Mouse (Mus musculus): ENCODE results near the gene Cfap299.
"Not testable (repeated sequence)": the region's sequence is repeated elsewhere in the genome, so short reads cannot be mapped to it uniquely, and the experiment has no call there.

The Cfap299 gene

DNA sequence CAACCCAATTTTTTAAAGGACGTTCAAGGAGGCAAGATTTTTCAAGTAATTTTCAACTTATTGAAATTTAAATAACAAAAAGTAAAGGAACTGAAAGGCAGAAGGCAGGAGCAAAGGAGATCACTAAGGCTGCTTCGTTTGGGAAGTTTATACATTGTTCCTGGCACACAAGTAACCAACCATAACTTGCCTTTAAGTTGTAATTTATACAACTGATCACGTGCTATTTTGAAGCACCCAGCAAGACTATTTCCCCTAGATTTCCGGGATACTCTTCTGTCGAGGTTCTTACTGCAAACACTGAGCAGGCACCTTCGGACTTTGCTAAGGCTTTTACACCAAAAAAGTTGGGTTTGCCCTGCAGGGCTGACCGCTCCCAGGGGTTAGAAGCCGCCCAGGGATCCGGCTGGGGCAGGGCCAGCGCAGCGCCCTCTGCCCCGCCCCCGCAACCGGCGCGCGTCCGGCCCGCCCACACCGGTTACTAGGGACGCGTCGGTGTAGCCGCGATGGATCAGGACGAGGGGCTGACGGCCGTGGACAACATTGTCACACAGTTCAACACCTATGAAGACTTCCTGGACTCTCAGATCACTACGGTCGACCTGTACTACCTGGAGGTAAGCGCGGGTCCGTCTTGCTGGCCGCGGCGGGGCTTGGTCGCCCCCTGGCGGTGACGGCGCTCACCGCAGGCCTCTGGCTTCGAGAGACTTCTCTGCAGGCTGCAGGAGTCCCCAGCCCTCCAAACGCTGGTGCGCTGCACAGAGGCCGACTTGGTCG lies at the start of gene Cfap299:
Cfap299 (plus strand) TSS at position 457 of the 777 bp plus-strand sequence.
- in situ Hi-C loops (cut with MseI, MboI): loop anchor here in 1 of 2 experiments (10.0 kb wide), 1 partner anchor 144 kb away; no protein-coding TSS in a partner anchor

DNA sequence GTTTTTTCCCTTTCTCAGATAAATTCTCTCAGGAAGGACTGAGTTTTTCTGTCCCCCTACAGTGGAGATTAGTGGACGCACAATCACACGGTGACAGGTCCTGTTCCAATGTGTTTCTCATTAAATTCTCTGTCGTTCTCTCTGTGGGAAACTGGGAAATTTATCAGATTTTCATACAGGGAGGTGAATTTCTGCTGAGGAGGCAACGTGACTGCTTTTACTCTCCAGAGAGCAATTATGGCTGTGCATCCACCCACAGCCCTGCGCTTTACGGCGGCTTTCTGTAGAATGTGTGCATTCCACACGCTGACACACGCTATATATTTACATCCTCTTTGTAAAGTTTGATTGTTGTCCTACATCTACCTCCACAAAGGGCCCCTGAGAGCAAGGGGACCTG lies 47.1 kb upstream of the Cfap299 start:
- in situ Hi-C loops (cut with MseI, MboI): no loop called here

DNA sequence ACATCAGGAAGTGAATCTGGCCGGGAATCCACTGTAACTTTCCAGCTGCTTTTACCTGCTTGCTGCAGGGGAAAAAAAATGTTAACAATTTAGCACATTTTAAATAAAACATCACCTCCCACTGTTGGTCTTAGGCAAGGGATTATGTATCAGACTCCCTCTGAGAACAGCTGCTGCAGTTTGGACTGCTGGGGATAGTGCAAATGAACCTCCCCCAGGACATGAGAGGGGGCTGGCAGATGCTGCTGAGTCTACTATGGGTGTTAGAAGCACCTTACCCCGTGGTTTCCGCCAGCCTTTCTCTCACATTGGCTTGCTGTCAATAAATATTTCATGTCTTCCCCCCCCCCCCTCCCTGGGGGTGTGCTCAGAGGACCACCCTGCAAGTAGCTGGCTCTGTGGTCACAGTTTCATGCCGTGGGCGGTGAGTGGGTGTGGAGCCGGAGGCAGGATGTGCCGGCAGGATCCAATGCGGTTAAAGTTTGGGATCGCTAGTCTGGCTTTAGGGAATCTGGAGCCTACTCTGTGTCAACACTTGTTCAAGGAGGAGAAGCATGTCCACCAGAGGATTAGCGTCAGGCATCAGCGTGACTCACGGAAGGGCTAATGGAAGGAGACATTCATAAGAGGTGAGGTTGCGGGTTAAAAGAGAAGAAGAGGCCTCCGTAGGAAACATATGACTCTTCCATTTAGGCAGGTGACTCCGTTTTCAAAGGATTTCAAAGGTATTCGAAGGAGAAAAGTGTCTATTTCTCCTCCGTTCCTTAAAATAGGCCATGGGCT lies 45.2 kb upstream of the Cfap299 start:
- in situ Hi-C loops (cut with MseI, MboI): no loop called here

DNA sequence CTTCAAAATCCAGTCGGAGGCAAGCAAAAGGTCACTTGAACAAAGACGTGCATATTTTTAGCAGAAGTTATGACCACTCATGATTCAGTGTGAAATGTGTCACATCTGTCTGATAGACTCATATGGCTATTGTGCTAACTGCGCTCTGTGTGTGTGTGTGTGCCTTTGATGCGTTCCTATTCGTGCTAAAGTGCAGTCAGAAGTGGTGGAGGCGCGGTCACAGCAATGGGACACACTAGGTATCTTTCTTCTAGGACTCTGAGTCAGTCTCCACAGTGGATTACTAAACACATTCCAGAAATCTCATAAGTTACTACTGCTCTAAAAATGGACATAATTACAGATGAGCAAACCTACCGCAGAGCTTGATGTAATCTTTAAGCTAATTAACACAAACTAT lies 38.5 kb upstream of the Cfap299 start:
- in situ Hi-C loops (cut with MseI, MboI): no loop called here

DNA sequence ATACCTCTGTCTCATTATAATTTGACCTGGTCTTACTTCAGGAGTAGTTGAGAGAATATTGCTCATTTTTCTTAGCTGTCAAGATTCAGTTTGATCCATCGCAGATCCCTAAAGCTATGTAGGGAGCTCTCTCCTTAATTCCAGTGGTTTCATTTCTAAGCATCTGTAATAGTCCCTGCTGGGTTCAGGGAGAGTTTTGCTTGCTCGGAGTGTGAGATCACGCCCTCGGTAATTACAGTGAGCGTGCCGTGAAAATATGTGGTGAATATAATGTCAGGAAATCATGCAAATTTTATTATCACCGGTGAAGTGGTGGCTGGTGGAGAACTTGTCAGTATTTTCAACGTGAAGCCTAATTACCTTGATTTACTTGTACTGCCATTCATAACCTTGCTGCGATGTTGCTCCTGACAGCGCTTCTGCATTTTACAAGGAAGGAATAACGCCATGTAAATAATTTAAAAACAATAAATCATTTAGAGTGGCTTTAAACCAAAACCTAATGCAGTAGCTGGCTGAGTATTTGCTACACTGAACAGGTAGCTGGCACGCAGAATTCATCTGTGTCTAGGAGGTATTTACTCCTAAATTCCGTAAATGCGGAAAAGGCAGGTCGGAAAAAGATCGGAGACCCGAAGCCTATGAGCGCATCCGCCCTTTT lies 36.6 kb upstream of the Cfap299 start:
- in situ Hi-C loops (cut with MseI, MboI): no loop called here

DNA sequence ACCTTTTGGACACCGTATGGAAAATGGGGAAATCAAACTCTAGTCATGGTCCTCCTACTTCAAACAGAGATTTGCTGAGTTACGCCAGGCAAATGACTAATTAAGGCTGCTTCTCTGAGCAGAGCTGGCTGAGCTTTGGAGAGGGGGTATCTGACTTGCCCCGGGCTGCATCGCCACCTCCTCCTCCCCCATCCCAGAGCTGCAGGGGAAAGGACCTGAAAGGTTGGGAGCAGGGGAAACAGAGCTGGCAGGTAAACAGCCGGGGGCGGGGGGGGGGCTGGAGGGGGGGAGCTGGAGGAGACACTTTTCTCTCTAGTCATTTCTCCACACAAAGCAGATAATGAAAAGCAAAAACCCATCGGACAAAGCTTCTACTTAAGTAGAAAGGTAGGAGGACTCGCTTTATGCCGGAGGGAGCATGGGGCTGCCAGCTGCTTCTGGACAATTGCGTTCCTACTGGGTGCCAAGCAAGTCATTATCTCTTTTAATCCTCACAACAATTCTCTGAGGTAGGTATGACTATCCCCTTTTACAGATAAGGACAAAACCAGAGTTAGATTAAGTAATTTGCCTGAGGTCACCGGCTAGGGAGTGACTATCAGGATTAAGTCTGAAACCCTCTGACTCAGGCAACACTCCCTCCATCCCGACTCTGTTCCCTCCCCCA lies 35.9 kb upstream of the Cfap299 start:
- in situ Hi-C loops (cut with MseI, MboI): no loop called here

DNA sequence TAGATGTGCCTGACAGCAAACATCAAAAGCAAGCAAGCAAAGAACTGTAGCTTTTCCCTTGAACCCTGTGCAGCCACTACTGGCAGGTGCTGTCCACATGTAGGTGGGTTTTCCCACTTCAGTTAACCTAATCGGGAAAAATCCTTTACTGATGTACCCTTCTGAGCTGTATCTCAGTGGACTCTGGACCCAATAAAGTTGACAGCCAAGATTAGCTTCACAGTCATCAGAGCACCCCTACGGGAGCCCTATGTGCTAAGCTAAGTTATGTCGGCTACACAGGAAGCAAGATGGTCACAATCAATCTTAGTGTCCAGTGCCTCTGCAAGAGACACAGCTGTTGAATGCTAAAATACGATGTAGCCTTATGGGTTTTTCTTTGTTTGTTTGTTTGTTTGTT lies 29.0 kb upstream of the Cfap299 start:
- in situ Hi-C loops (cut with MseI, MboI): no loop called here

DNA sequence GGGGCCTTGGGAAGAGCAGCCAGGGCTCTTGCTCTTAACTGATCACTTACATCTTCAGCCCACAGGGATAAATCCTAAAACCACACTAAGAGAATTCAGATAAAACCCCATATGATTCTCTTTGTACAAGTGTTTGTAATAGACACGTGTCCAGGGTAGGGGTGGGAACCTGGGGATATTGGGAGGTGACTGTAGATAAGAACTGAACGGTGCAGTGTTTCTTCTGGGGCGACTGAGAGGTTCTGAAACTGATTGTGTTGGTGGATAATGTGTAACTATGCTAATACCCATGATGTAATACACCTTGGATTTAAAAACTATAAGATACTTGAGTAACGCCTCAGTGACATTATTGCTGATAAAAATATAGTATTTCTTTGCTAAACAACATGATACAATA lies 23.4 kb upstream of the Cfap299 start:
- in situ Hi-C loops (cut with MseI, MboI): no loop called here

DNA sequence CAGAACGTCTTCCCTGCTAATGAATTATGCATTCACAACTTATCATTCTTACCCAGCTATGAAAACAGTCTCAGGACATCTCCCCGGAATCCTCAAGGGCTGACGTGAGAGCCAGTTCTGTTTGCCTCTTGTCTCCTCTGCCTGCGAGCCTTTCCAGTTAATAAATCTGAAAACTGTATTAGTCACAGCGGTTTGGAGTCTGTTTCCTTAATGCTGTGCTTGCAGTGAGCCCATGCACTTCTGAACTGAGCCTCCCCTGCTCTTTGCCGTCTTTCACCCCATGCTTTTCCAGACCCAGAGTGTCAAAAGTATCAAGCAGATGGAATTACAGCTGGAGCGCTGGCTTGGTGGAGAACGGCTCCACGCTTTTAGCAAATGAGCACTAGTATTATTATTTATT lies 22.6 kb upstream of the Cfap299 start:
- in situ Hi-C loops (cut with MseI, MboI): no loop called here

DNA sequence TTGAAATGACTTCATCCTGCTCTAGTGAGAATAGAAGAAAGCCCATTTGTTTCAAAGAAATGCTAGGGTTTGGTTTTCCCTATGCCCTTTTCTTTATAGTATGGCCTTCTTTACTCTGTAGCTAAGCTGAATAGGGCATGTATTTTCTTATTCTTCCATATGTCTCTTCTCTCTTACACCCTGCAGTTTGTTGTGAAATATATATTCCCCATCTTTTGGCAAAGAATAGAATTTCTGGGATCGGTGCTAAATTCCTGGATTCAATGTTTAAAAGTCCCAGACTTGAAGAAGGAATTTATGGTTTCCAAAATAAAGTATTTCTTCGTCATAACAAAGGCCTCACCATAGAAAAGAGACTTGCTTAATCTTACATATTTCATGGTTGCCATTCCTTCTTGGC lies 2.5 kb upstream of the Cfap299 start:
- in situ Hi-C loops (cut with MseI, MboI): loop anchor here in 1 of 2 experiments (10.0 kb wide), 1 partner anchor 142 kb away; no protein-coding TSS in a partner anchor

DNA sequence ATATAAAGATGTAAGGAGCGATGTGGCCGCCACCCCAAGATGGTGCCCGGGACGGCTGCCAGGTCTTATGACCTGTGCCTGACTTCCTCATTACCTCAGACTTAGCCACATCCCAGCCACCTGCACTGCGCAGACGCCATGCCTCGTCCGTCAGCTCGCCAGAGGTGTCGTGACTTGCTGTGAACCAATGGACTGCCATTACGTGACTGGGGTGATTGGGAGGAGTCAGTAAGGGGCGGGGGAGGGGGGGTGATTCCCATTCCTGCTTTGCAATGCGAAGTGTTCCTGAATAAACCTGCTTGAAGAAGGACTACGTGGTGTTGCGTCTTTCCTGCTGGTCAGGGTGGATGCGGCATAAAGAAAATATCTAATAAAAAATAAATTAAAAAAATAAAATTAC lies 14.6 kb downstream of the Cfap299 start:
- in situ Hi-C loops (cut with MseI, MboI): not testable (repeated sequence)

DNA sequence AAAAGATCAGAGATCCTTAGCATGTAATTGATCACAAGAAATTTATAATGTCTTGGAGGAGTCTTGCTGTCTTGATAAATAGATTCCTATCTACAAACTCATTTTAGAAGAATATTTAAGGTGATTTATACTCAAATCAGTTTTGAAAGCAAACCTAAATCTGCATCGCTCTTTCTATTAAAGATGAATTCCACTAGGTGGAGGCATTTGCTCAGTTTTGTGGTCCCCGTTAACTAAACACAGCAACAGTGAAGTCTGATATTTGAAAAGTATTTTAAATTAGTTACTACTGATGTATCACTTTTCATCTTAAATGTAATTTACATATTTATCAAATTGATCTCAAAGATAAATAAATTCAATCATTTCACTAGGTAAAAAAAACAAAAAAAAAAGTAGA lies 15.5 kb downstream of the Cfap299 start:
- in situ Hi-C loops (cut with MseI, MboI): no loop called here

DNA sequence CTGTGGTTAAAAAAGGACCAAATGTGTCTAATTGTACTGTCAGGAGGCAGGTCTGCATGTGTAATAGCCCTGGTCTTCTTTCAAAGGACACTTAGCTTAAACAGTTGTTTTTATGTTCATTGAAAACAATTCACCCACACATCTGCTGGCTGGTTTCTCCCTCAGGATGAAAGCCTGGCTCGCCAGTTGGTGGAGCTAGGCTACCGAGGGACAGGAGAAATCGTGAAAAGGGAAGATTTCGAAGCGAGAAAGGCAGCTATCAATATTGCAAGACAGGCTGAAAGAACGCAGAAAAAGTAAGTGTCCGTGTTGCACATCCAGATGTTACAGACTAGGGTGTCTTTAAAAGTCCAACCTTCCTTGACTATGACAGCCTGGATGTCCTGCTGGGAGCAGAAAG lies 17.0 kb downstream of the Cfap299 start:
- in situ Hi-C loops (cut with MseI, MboI): no loop called here

DNA sequence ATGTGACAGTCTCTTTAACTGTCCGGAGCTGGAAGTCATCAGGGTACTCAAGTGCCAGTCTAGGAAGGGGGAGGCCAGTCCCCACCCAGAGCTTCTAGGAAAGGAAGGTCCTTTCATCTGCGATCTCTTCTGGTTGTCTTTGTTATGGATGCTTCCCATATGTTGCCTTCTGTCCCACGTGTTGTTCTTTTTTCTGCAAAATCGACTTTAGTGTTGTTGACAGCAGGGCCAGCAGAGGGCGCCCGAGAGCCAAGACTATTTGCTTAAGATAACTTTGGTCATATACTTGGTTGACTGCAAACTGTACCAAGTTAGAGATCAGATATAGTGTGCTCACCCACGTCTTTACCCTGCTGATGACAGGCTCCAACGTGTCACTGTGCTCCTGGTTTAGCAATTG lies 19.5 kb downstream of the Cfap299 start:
- in situ Hi-C loops (cut with MseI, MboI): no loop called here

DNA sequence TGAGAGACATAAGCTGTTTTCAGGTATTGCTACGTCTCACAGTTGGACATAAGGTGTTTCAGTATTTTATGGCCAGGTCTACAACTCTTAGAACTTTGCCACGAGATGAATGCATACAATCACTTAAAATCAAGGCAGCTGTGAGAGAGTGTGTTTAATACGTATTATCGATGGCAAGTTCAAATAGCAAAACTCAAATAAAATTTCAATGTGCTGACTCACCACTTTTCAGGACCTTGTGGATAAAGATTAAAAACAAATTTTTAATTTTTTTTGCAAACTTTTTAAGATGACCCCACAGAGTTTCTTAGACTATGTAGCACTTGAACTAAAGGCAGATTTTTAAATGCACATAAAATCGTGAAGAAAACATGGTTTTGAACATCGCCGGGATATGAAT lies 30.8 kb downstream of the Cfap299 start:
- in situ Hi-C loops (cut with MseI, MboI): loop anchor here in 1 of 2 experiments (10.0 kb wide), 1 partner anchor 515 kb away; no protein-coding TSS in a partner anchor

DNA sequence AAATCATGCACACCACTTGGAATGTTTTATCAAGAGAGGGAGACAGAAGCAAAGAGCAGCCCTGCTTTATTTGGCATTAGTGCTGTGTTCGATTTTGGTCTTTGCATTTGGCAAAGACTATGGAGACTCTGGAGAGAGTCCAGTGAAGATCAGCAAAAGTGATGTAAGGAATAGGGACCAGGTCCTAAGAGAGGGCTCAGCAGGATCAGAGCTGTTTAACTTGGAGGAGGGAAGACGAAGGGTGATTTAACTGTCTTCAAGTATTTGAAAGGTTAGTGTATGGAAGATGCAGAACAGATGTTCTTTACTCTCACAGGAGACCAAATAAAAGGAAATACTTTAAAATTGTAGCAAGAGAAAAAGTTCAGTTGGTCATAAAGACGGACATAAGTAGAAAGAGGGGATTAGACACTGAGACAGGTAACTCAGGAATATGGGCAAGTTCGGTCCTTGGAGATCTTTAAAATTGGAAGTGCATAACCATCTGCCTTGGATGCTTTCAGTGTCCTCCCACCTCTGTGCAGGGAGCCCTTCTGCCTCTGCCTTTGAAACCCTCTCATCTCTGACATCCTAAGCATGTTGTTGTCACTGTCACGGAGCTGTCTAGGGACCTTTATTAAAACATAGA lies 31.8 kb downstream of the Cfap299 start:
- in situ Hi-C loops (cut with MseI, MboI): no loop called here

DNA sequence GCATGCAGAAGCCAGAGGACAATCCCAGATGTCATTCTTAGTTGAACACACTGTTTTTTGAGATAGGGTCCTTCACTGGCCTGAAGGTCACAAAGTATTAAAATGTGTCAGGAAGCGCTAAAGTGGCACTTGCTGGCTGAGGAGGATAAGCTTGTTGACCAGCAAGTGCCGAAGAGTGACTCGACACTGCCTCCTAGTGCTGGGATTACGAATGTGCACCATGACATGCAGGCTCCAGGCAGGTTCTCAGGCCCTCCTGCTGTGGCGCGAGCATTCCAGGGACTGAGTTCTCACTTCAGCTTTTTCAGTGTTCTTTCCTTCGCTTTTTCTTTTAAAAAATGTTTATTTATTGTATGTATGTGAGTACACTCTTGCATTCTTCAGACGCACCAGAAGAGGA lies 34.3 kb downstream of the Cfap299 start:
- in situ Hi-C loops (cut with MseI, MboI): no loop called here

DNA sequence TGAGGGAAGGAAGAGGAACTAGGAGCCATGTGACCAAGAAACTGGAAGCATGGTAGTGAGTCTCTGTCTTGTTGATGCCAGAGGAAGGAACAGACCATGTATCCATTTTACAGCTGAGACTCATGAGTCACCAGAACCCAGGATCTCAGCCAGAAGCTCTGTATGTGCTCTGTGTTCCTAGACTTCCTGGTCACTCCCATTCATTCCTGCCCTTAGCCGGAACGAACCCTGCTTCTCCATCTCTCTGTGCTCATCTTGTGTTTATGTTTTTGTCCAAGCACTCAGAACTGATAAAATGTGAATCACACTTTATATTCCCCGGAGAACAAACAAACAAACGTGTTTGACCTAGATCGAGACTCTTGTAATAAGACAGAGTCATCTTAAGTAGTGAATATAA lies 36.2 kb downstream of the Cfap299 start:
- in situ Hi-C loops (cut with MseI, MboI): no loop called here

DNA sequence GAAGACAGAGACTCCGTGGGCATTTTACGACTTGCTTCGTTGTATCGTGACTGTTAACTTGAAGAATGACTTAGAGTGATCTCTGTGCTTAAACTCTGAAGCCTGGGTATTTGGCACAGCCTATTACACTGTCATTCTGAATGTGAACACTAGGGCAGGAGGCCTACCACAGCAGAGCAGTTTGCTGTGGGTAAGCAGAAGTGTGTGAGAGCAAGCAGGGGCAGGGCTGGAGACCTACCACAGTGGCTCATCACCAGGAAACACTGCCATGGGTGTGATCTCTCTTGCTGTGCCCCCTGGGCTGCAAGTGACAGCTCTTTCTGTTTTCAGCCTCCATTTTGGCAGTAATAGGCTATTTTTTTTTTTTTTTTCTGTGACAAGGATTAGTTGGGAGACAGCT lies 39.7 kb downstream of the Cfap299 start:
- in situ Hi-C loops (cut with MseI, MboI): no loop called here

DNA sequence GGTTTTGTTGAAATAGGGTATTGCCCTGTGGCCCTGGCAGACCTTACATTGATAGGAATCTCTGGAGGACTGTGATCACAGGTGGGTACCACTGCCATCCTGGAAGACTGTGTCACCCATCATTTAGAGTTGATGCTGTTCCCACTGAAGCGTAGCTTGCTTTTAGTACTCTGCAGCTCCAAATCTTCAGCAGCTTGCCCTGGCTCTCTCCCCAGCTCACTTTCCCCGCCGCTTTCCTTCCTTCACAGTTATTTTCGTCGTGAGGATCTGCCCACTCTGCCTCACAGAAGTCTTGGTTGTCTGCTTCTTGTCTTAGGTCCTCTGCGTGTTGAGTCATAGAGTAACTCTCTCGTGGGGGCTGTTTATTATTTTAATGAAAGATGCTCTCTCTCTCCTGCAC lies 40.3 kb downstream of the Cfap299 start:
- in situ Hi-C loops (cut with MseI, MboI): no loop called here

DNA sequence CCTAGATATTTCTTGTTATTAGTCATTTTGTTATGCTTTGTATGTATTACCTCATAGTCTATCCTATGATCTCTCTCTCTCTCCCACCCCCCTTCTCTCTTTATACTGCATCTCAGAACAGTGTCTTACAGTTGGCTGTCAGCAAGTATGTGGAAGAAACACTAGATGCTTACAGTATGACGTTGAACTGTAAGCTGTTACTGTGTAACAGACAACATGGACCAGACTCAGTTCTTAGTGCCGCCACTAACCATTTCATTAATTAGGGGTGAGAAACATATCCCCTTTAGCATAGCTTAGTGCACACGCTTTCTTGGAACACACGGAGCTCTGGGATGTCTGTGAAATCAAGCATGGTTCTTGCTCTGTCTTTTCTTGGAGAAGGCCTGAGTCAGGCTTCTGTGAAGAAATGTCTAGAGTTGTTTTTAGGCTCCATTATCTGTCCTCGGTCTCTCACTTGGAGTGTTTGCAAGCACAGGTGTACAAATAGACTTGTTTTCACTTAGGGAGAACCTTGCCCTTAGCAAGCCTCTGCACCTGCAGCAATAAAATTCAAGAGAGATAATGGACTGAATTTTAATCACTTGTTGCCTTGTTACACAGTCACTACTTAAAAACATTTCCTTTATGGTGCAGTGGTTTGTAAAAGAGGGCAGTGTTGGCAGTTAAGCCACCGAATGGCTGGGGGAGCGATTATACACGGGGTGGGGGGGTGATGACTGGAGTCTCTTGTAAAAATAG lies 47.1 kb downstream of the Cfap299 start:
- in situ Hi-C loops (cut with MseI, MboI): no loop called here

Measured in mouse trophoblast stem cell (cell line).